Mouse (Mus musculus): ENCODE measurements around the gene Gse1.

- no peak for TF ChIP-seq CTCF (IDR thresholded peaks at IDR 0.05; ENCODE audit: control insufficient read depth, insufficient read depth, low read length)
- TF ChIP-seq POLR2A (IDR thresholded peaks at IDR 0.05; ENCODE audit: borderline replicate concordance, control insufficient read depth, low read depth, low read length): no peak
Observed at GRCm38 (mm10) chr8:120467598-120467997, 239.3 kb downstream of the Gse1 start.
